Mouse (Mus musculus) thymus, postnatal 10 days (tissue): Measurements from ENCODE around the gene Vps37b.
A peak's percentile ranks its signal among the peaks of the same experiment; 100 is the strongest.

Experiments
- DNase-seq, 2 experiments: peaks; one replicate each; pipeline ENCODE4 v3.0.0; 2021; ENCODE audit warnings: low spot score in 2 of 2

Vps37b gene

DNA sequence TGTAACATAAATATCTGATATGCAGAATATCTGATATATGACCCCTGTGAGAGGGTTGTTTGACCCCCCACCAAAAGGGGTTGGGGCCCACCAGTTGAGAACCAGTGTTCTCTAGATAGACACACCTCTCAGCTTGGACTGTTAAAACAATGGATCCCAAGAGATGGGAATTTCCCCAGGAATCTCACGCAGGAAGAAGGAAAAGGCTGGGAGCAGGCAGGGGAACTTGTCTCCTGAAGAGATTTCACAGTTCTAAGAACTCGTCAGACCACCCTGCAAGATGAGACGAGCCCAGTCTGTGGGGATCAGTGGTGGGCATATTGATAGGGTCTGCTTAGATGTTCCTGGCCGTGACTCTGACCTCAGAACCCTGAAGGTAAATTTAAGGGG, 52.1 kb downstream of the Vps37b start:
- no peak for DNase-seq

DNA sequence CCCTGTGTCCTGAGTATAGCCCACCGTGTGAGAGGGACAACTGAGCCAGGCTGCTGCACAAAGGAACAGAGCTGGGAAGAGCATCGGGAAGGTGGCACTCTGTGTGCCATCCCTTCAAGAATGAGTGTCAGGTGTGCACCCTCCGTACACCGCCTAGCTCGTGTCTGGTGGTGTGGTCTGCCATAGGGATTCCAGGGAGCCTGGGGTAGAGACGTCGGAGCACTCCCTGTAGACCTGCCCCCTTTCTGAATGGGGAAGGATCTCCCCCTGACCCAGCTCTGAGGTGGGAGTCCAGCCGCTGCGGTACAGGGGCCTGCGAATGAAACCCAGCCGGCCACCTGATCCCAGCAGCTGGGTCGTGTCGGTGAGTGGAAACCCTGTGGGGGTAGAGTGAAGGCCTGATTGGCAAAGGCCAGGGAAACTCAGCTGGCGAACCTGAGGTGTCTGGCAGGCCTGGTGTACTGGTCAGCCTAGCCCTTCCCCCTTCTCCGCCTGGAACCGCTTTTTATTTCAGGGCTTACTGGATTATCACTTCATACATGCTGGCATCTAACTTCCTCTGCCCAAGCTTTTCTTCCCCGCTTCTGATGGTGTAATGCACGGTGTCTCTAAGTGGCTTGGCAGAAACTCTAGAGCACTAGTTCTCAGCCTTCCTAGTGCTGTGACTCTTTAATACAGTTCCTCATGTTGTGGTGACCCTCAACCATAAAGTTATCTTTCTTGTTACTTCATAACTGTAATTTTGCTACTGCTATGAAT, 52.7 kb downstream of the Vps37b start:
- DNase-seq: no peak

DNA sequence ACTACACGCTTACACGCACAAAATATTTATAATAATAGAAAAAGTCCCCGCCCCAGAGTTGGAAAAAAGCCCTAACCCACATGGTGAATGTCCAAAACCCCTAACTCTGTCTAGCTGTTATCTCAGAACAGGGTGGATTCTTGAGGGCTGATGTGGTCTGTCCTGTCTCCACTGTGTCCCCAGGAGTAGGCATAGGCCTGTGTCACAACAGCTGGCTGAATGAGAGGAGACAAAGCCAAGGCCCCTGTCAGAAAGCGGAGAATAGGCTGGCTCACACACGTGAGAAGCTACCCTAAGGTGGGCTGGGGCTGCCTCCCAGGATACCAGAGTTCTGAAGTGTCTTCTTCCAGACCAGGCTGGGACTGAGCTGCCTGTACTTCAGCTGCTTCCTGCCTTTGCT, 53.9 kb downstream of the Vps37b start:
- no peak for DNase-seq

DNA sequence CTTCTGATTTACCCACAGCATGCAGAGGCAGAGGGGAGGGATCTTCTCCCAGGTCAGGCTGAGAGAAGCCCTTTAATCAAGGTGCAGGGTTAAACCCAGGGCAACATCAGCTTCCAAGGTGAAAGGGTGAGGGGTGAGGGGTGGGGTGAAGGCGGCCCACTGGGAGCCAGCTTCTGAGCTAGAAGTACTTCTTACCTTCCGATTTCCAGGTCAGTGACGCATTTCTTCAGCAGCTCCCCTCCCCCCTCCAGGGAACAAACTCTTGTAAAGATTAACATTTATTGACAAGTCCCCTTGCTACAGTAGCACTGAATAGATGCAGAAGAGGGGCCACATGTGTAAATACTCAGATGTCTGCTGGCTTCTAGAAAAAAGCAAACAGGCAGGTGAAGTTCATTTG, 54.8 kb downstream of the Vps37b start:
- no peak for DNase-seq

DNA sequence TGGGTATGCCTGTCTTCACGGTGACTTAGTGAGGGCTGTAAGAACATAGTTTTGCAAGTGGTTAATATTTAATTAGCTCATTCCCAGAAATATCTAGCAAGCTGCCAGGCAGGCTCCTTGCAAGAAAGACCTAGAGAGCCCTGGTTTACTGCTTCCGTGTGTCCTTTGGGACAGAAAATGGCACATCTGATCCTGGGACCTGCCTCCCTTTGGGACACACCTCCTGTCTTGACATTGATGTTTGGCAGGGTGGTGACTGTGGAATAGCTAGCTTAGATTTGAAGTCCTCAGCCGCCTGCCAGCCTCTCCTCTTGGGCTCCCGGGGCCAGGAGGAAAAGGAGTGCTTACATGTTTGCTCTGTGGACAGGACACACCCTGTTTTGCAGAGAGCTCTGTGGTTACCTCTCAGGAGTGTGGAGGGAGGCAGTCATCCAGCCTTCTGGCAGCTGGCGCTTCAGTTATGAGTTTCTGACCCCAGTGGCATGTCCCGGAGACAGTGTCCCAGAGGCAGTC, 56.3 kb downstream of the Vps37b start:
- no peak for DNase-seq

DNA sequence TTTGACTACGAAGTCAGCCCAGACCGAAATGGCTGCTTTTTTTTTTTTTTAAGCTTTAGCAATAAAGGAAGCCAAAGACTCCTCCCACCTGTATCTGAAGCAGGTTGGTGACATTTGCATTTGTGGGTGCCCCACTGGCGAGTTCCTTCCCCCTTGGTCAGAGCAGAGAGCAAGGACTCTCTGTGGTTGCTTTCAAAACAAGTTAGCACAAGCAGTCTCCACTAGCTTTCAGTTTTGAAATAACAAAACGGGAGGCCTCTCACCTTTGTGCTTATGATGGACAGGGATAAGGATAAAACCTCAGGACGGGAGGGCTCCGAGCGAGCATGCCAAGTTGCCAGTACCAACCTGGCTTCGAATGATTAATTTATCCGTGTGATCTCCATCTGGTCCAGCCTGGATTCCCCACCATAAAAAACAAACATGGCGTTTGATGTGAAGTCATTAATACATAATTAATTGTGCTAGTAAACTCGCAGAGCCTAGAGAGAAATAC, 57.4 kb downstream of the Vps37b start:
- no peak for DNase-seq

DNA sequence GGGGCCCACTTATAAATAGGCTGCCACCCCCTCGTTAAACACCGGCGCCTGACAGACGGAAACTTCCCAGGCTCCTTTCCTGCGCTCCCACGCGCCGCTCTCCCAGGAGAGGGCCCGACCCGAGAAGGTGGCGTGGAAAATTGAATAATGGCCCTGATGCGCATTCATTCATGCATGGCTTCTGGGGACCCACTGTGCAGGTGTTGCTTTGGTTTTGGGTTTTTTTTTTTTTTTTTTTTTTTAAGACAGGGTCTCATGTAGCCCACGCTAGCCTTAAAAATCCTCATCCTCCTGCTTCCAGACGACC, 57.9 kb downstream of the Vps37b start:
- no peak for DNase-seq

DNA sequence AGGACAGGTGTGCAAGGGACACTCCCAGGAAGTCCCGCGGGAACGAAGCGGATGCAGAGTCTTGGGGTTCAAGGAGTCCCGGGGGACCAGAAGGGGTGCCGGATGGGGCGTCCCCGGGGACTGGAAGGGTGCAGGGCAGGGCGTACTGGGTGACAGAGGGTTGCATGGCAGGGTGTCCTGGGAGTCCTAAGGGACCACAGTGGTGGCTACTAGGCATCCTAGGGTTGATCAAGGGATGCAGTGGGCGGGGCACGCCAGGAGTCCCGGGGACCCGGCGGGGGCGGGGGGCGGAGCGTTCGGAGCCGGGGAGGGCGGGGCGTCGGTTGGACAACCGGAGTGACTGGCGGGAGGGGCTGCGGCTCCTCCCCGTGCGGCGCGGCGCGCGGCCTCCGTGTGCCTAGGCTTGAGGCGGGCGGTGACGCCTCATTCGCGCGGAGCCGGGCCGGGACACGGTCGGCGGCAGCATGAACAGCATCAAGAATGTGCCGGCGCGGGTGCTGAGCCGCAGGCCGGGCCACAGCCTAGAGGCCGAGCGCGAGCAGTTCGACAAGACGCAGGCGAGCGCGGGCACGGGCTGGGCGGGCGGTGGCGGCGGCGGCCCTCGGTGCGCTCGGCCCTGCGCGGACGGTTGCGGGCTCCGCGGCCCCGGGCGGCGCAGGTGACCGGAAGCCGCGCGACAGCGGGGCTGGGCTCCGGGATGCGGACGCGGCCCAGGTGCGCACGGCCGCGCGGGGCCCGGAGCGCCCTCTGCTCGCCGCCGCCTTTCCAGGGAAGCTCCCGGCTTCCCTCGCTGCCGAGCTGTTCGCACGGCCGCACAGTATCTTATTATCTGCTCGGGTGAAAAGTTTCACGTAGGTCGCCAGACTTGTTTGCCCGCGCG, 58.5 kb downstream of the Vps37b start, which contains the start of gene Hip1r:
Hip1r (plus strand) TSS at position 330 of the 880 bp plus-strand sequence.
- peak; percentile 59 to 67 for DNase-seq

DNA sequence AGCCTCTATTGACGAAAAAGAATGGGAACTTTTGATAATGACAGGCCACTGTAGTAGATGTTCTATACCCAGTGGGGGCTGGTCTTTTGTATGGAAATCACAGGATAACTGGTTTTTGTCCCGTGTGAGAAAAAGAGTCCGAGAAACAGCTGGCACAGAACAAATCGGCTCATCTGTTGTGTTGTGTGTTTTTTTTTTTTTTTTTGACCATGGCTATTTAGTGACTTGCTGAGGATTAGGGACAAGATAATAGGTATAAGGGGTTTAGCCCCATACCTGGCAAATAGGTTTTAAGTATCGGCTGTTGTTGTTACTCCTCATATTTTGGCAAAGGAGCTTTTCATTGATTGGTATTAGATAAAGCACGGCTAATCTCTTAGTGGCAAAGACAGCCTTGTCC, 59.6 kb downstream of the Vps37b start:
- DNase-seq: no peak

DNA sequence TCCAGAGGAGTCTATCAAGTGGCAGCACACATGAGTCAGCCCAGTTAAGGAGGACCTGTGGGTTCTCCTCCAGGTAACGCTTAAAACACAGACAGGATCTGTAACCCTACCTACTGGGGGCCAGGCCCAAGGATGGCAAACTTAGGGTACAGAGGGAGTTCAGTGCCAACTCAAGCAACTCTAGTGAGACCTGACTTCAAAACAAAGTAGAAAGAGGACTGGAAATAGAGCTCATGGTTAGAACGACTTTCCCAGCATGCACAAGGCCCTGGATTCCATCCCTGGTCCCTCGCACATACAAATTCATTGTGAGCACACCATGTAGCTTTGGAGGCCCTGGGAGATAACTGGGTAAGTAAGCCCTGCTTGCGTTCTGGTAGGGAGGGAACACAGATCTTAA, 61.5 kb downstream of the Vps37b start:
- DNase-seq: no peak

DNA sequence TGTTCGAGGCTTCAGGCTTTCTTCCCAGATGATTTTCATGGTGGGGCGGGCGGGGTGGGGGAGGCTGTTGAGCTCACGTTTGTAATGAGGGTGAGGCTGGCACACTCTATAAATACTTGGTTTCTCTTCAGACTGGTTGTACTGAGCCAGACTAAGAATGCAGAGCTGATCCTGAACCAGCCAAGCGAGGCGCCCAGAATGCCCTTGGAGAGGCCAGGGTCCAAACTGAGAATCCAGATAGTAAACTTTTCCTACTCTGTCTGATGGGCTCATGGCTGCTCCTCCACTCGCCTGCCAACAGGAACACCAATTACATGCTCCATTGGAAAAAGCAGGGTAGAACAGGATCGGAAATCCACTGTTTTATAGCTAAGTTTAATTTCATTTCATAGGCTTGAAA, 62.9 kb downstream of the Vps37b start:
- DNase-seq: no peak

DNA sequence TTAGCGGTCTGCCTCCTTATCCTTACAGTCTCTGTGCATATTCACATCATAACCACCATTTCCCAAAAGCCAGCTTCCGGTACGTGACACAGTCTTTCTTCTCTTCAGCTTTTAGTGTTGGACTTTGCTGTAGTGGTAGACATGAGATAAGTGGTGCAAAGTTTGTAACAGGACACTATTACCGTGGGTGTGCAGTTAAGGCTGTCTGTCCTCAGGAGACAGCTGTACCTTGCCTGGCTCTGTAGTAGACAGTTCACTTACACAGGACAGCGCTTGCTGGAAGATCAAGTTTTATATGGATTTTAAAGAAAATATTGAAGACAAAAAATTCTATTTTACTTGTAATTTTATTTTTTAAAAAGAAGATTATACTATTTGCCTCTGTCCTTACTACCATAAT, 63.6 kb downstream of the Vps37b start:
- DNase-seq: no peak

DNA sequence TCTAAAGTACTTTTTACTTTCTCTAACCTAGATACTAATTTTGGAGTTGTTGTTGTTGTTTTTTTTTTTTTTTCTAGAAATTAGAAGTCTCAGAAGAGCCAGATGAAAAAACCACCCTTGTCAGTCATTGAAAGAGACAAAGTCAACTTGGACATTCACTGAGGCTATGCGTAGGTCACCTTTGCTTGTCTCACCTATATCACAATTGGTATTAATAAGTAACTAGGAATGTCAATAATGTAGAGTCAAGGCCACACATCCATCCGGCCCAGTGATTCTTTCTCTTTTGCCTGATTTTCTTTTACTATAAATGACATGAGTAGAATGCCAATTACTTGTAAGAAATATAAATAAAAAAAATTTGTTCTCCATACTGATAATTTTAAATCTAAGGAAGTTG, 65.3 kb downstream of the Vps37b start:
- no peak for DNase-seq

DNA sequence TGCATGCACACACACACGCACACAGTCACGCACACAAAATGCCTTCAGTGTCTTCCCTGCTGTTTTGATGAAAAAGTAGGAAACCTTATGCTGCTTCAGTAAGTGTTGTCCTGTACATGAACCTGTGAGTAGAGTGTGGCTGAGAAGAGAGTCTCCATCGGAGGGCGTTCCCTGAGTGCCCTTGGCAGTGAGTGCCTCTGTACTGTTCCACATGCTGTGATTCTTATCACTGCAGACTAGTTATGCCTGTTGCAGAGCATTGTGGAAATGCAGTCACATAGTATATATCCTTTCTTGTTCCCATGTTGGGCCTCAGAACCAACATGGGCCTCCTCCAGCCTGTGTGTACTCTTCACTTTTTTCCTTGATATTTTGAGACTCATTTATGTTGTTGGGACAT, 67.9 kb downstream of the Vps37b start:
- DNase-seq: no peak

DNA sequence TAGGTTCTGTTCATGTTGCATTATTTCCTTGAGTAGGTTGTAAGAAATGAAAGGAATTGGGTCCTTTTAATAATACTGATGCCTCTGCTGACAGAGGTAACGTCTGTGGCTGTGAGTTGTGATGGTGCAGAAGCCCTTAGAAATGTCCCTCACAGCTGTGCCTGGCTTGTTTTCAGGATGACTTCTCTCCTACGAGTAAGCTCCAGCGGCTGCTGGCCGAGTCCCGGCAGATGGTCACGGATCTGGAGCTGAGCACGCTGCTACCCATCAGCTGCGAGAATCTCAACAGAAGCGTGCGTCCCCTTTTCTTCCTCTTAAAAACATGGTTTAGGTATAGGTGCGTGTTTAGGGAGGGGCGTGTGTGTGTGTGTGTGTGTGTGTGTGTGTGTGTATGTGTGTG, 71.0 kb downstream of the Vps37b start:
- DNase-seq: no peak

DNA sequence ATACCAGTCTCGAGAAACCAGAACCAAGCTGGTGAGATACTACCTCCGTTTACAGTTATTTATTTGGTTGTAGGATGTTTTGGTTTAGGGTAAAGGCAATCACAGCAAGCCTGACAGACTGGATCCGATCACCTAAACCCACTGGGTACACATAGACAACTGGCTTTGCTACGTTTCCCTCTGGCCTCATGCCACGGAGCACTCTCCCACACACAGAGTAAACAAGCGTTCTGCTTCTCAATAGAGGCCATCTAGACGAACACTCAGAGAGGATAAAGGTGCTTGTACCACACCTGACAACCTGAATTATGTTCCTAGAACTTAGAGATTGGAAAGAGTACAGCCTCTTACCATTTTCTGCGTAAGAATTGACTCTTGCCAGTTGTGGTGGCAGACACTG, 71.9 kb downstream of the Vps37b start:
- no peak for DNase-seq

DNA sequence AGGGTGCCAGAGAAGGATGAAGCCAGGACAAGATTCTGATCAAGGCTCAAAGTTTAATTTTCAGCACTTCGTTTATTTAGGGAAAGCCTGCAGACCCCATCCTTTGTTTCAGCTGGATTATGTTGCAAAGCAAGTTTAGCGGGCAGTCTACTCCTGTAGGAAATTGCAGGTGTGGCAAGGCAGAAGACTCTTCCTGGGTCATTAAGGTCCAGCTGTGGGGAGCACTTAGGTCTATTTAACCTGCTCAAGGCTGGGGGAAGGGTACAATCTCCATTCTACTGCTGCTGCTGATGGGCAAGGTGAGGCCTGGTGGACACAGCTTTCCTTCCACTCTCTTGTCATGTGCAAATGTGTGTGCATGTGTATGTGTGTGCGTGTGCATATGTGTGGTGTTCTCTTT, 73.1 kb downstream of the Vps37b start:
- DNase-seq: no peak

DNA sequence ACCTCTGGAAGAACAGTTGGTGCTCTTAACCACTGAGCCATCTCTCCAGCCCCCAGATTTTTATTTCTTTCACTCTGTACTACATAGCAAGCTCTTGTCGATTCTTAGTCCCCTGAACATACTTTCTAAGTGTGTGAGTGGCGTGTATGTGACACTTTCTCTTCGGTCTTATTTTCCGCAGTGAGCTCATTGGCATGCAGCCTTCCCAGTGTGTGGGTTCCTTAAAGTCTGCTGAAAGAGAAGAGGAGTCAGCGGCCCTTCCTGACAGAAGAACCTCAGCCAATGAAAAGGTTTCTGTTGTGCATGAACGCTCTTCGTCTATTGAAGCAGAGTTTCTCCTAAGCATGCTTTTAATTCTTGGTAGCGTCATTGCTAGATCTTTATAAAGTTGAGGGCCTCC, 74.9 kb downstream of the Vps37b start:
- DNase-seq: no peak
